ENCODE assay signal across 10 mouse cellular contexts in genomic region chr11:117233818-117234217, GRCm38 (mm10). TPM values are rescaled to one million over a fixed set of nuclear protein-coding genes. Genes with fewer than 3 reads are reported as not detected.
DNase-seq lines count a peak whose midpoint lies in the region; ATAC-seq and TF ChIP-seq lines count a peak whose summit lies in the region.
"Had no signal": no experiment of that assay in that cellular context is flagged by ENCODE, and none has a peak within 500 bp of the region (broad histone marks: within the 10 kb centered on the region; RNA-seq: fewer than 3 reads in every experiment).

No protein-coding gene starts in this region.

- DNase-seq in kidney, adult 9 months = no peak
- DNase-seq in MN1 (ENCODE audit: low spot score) = peak; percentile 48
- no peak for DNase-seq in cerebellum, postnatal 36 days
- DNase-seq: cerebellum, postnatal 10 days; gastrocnemius, postnatal 25 days had no signal

- WGBS in kidney, embryonic 16.5 days = 75% methylated on average over 8 of the region's 8 CpGs
- WGBS in embryonic facial prominence, embryonic 12.5 days = 49% methylated on average over 8 of the region's 8 CpGs

- no peak overlapping the region for H3K9ac ChIP-seq in kidney, embryonic 16.5 days (replicated peaks; ENCODE audit: low read length)
- 0 out of 2 replicates have a peak overlapping the region, but pooled peaks have one; percentile 22 for H3K9ac ChIP-seq in embryonic facial prominence, embryonic 12.5 days

- H3K4me1 ChIP-seq in kidney, embryonic 16.5 days (ENCODE audit: insufficient read depth, low read length) = peaks cover 49% of the 10 kb centered on the region
- peaks cover 49% of the 10 kb centered on the region for H3K4me1 ChIP-seq in embryonic facial prominence, embryonic 12.5 days

- no peak for ATAC-seq in kidney, embryonic 16.5 days (ENCODE audit: low FRiP score, low TSS enrichment)
- no peak for ATAC-seq in embryonic facial prominence, embryonic 12.5 days (ENCODE audit: insufficient number of reproducible peaks, insufficient read depth, low FRiP score, low TSS enrichment)
- no peak for ATAC-seq in erythroblast, adult 5-6 weeks (replicated peaks; ENCODE audit: low FRiP score, poor library complexity, severe bottlenecking)

- 0 out of 2 replicates have a peak overlapping the region, but pooled peaks have one; percentile 55 for H3K4me2 ChIP-seq in kidney, embryonic 16.5 days (replicated peaks; ENCODE audit: low read depth, low read length)
- H3K4me2 ChIP-seq in embryonic facial prominence, embryonic 12.5 days (replicated peaks) = peak overlapping the region; percentile 69
- peak overlapping the region; percentile 99 for H3K4me2 ChIP-seq in myocyte (ENCODE audit: low read depth)

- H3ac ChIP-seq in myocyte (ENCODE audit: control insufficient read depth, insufficient read length) = peak overlapping the region; percentile 33

- no peaks in the 10 kb centered on the region for H3K9me3 ChIP-seq in kidney, embryonic 16.5 days (ENCODE audit: low read length)
- no peaks in the 10 kb centered on the region for H3K9me3 ChIP-seq in embryonic facial prominence, embryonic 12.5 days
- H3K9me3 ChIP-seq: forebrain, embryonic 12.5 days had no signal

- no peaks in the 10 kb centered on the region for H3K27me3 ChIP-seq in kidney, embryonic 16.5 days (ENCODE audit: insufficient read depth, low read length)
- no peaks in the 10 kb centered on the region for H3K27me3 ChIP-seq in embryonic facial prominence, embryonic 12.5 days
- H3K27me3 ChIP-seq in myocyte (ENCODE audit: control insufficient read depth, insufficient read depth, insufficient read length) = no peaks in the 10 kb centered on the region

- no peak for TF ChIP-seq POLR2A in myocyte (IDR thresholded peaks at IDR 0.05; ENCODE audit: insufficient read length, low read depth)

- H3K79me2 ChIP-seq in myocyte (ENCODE audit: control insufficient read depth, insufficient read depth) = peaks cover 64% of the 10 kb centered on the region

- H3K36me3 ChIP-seq in kidney, embryonic 16.5 days (ENCODE audit: insufficient read depth, low read length) = no peaks in the 10 kb centered on the region
- H3K36me3 ChIP-seq in embryonic facial prominence, embryonic 12.5 days = no peaks in the 10 kb centered on the region
- no peaks in the 10 kb centered on the region for H3K36me3 ChIP-seq in myocyte (ENCODE audit: control insufficient read depth, insufficient read depth)
- H3K36me3 ChIP-seq: forebrain, embryonic 12.5 days had no signal

- no peak overlapping the region for H3K27ac ChIP-seq in kidney, embryonic 16.5 days (ENCODE audit: low read length)
- H3K27ac ChIP-seq in embryonic facial prominence, embryonic 12.5 days = 0 out of 2 replicates have a peak overlapping the region, but pooled peaks have one; percentile 19
- H3K27ac ChIP-seq: forebrain, embryonic 12.5 days had no signal

- no peak overlapping the region for H3K4me3 ChIP-seq in kidney, embryonic 16.5 days (ENCODE audit: low read length)
- H3K4me3 ChIP-seq in embryonic facial prominence, embryonic 12.5 days = peak overlapping the region; percentile 35; the same call in 1 of the 2 replicates
- peak overlapping the region; percentile 61 for H3K4me3 ChIP-seq in myocyte
- H3K4me3 ChIP-seq: forebrain, embryonic 12.5 days had no signal

TF ChIP-seq in myocyte, 11 proteins besides CTCF, POLR2A, EP300 and RAD21:
- TF ChIP-seq MYOG (IDR thresholded peaks at IDR 0.05; ENCODE audit: control insufficient read depth in 1 of 3, insufficient read depth in 1 of 3, insufficient read length in 2 of 3, low read depth in 2 of 3) (peak; percentile 98 to 99 (median 99)), TCF12 (IDR thresholded peaks at IDR 0.05; ENCODE audit: insufficient read depth, poor library complexity, severe bottlenecking) (peak; percentile 95), TCF3 (IDR thresholded peaks at IDR 0.05; ENCODE audit: insufficient read length, low read depth) (peak; percentile 95), USF1 (IDR thresholded peaks at IDR 0.05; ENCODE audit: low read depth) (no peak), MYOD1 (IDR thresholded peaks at IDR 0.05; ENCODE audit: control insufficient read depth in 1 of 3, insufficient read length in 2 of 3, low read depth in 2 of 3) (peak; percentile 76 to 96 (median 96))

RNA-seq across cellular contexts. Expression of gene Sept9, which starts 34.4 kb away (rescaled TPM):
- 123 and 131 TPM in 2 replicates for polyA plus RNA-seq in kidney, embryonic 16.5 days (2015; fragmentation: Nextera tagmentation; extraction: Ambion mirVana)
- 229 and 230 TPM in 2 replicates for polyA plus RNA-seq in embryonic facial prominence, embryonic 12.5 days (2016; fragmentation: Nextera tagmentation; extraction: Ambion mirVana)
- 253 TPM for polyA plus RNA-seq in myocyte (2012; fragmentation: generic; extraction: Trizol)
- 29.0 and 33.4 TPM in 2 replicates for total RNA-seq in erythroblast, adult 5-6 weeks (2015; ENCODE audit: low replicate concordance)
- 31.9 and 35.1 TPM in 2 replicates for total RNA-seq in erythroblast, adult 5-6 weeks (2017; ENCODE audit: low replicate concordance)
